Mouse (Mus musculus) lung, adult 2 months (tissue): ENCODE measurements around the gene Macrod2.

Experiments
- CTCF ChIP-seq: fragments of 200-500 bp; IDR thresholded peaks from 2 replicates; pipeline ENCODE4 v1.5.1; 2011; ENCODE audit warnings: mild to moderate bottlenecking, low read length, control low read depth; ENCODE audit not compliant: insufficient read depth
- POLR2A ChIP-seq: fragments of 200-500 bp; IDR thresholded peaks from 2 replicates; pipeline ENCODE4 v1.6.1; 2011; ENCODE audit warnings: low read depth, mild to moderate bottlenecking, control low read depth, low read length, borderline replicate concordance; ENCODE audit errors: extremely low read depth

- TF ChIP-seq POLR2A (no peak), CTCF (no peak)
Measured at GRCm38 (mm10) chr2:142407341-142407740, 2012.2 kb downstream of the Macrod2 start.
